Mouse (Mus musculus) gastrocnemius, adult 18-20 months (tissue): ENCODE data around the gene Sike1. TPM values are rescaled to one million over a fixed set of nuclear protein-coding genes. Genes with fewer than 3 reads are reported as not detected.

Experiments used
- DNase-seq: peaks from one replicate; pipeline ENCODE4 v3.0.0; 2021; ENCODE audit warnings: low spot score
- total RNA-seq, 2 experiments: library from RNA; stranded (reverse); gene quantifications; 2 replicates each; pipeline ENCODE4 v1.2.3; 2021

Gene Sike1
- total RNA-seq, 2 experiments from 2014 or later: 33.8 to 34.3 TPM

- DNase-seq: peak; percentile 91
These were observed 25.6 kb downstream of the Sike1 start for GRCm38 (mm10) chr3:103020943-103021638.

GRCm38 (mm10) chr3:103026174-103026573, 30.7 kb downstream of the Sike1 start:
- DNase-seq: no peak

- DNase-seq: no peak
These were observed 44.8 kb downstream of the Sike1 start for GRCm38 (mm10) chr3:103040285-103040684.

GRCm38 (mm10) chr3:103040861-103041379, 45.4 kb downstream of the Sike1 start:
- DNase-seq: no peak

GRCm38 (mm10) chr3:103056016-103056595, 60.6 kb downstream of the Sike1 start:
- no peak for DNase-seq

GRCm38 (mm10) chr3:103057752-103058151, 62.2 kb downstream of the Sike1 start:
- DNase-seq: no peak

Other genes with a start within 250 kb of the Sike1 start
- gene Tshb, start 213.0 kb upstream of the Sike1 start, total RNA-seq: not detected
- not detected for gene Sycp1, start 59.6 kb upstream of the Sike1 start, total RNA-seq
- gene Nr1h5, start 31.6 kb upstream of the Sike1 start, total RNA-seq: not detected
- gene Csde1, start 24.7 kb downstream of the Sike1 start, total RNA-seq: 1,000 to 10,000 TPM; 1,048 to 1,145 TPM
- gene Nras, start 62.6 kb downstream of the Sike1 start, total RNA-seq: 10 to 100 TPM; 39.2 to 42.9 TPM
- gene Ampd1, start 78.3 kb downstream of the Sike1 start, total RNA-seq: 1,000 to 10,000 TPM; 1,310 to 1,477 TPM
- 1 to 10 TPM; 2.8 to 3.5 TPM for gene Dennd2c, start 106.9 kb downstream of the Sike1 start, total RNA-seq
- 10 to 100 TPM; 43.4 to 46.9 TPM for gene Bcas2, start 175.9 kb downstream of the Sike1 start, total RNA-seq